Mouse (Mus musculus) forebrain, postnatal 0 days (tissue): ENCODE results near the gene Agap2. TPM values are rescaled to one million over a fixed set of nuclear protein-coding genes. Genes with fewer than 3 reads are reported as not detected.

Source experiments
- ATAC-seq: fragments of 200-750 bp; cut with Nextera tagmentation; 2 replicates; pipeline ENCODE4 v1.8.0; 2017; ENCODE audit warnings: mild to moderate bottlenecking, moderate library complexity
- DNase-seq: peaks from one replicate; pipeline ENCODE4 v3.0.0-alpha.2; 2015
- H3K27ac ChIP-seq: fragments of 300-500 bp; sonication (generic); 2 replicates; pipeline ENCODE4 v1.5.1; 2014; ENCODE audit warnings: low read depth, mild to moderate bottlenecking, antibody characterized with exemption, low read length, moderate library complexity, mixed read lengths
- H3K27me3 ChIP-seq: fragments of 300-500 bp; sonication (generic); 2 replicates; pipeline ENCODE4 v1.6.1; 2014; ENCODE audit warnings: mild to moderate bottlenecking, low read length, mixed read lengths; ENCODE audit not compliant: insufficient read depth
- H3K36me3 ChIP-seq: fragments of 300-500 bp; sonication (generic); 2 replicates; pipeline ENCODE4 v1.6.1; 2014; ENCODE audit warnings: mild to moderate bottlenecking, moderate library complexity; ENCODE audit not compliant: insufficient read depth
- H3K4me1 ChIP-seq: fragments of 300-500 bp; sonication (generic); 2 replicates; pipeline ENCODE4 v1.6.1; 2014; ENCODE audit warnings: antibody characterized with exemption; ENCODE audit not compliant: insufficient read depth
- H3K4me2 ChIP-seq: fragments of 300-500 bp; sonication (generic); 2 replicates; pipeline ENCODE4 v1.6.1; 2014; ENCODE audit warnings: low read depth, mild to moderate bottlenecking, moderate library complexity
- H3K4me3 ChIP-seq: fragments of 300-500 bp; sonication (generic); 2 replicates; pipeline ENCODE4 v1.5.1; 2014; ENCODE audit warnings: low read depth, low read length, mixed read lengths
- H3K9ac ChIP-seq: fragments of 300-500 bp; sonication (generic); 2 replicates; pipeline ENCODE4 v1.6.1; 2014; ENCODE audit warnings: mild to moderate bottlenecking
- H3K9me3 ChIP-seq: fragments of 300-500 bp; sonication (generic); 2 replicates; pipeline ENCODE4 v1.6.1; 2016; ENCODE audit warnings: low read length
- CTCF ChIP-seq: sonication (generic); IDR thresholded peaks from 2 replicates; pipeline ENCODE4 v1.5.1; 2016; ENCODE audit warnings: antibody characterized with exemption, control low read depth, low read depth
- WGBS: fragments of 180-500 bp; shearing (Covaris S2); extraction: QIAGEN DNeasy Blood & Tissue Kit; methylation state at CpG from one replicate; pipeline ENCODE4 v1.1.7; 2014; 5-methylcytosine and 5-hydroxymethylcytosine counted together
- polyA plus RNA-seq: library from polyadenylated mRNA; unstranded; fragments of >200 nt; fragmentation: Nextera tagmentation; extraction: Ambion mirVana; gene quantifications from 2 replicates; pipeline ENCODE4 v1.2.1, GENCODE M21; 2015
- total RNA-seq: library from RNA; depleted of rRNA; stranded (reverse); fragments of >200 nt; gene quantifications from 2 replicates; pipeline ENCODE4 v1.2.3, GENCODE M21; 2014

Agap2 gene
- total and polyA plus RNA-seq, 2 experiments from 2014 or later = 4.6 to 258 TPM

DNA sequence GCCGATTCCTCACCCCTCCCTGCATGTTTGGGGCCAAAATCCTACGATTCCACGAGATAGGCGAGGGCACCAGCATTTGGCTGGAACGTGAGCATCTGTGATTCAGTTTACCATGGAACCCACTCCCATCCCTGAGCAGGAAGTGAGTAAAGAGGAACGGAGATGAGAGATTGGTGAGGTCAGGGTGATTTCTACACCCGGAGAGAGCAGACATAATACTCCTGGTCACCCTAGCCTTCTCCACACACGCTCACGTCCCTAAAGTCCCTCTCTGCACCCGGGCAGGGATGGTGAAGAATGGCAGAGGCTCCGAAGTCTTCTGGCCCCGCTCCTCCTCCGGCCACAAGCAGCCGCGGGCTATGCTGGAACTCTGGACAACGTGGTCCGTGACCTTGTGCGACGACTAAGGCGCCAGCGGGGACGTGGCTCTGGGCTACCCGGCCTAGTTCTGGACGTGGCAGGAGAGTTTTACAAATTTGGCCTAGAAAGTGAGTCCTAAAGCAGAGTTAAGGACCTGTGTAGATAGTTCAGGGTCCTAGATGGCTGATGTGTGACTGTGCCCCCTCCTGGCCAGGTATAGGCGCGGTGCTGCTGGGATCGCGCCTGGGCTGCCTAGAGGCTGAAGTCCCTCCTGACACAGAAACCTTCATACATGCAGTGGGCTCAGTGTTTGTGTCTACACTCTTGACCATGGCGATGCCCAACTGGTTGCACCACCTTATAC lies 25.5 kb upstream of the Agap2 start:
- H3K27ac ChIP-seq = no peak overlapping the region
- ATAC-seq (no peak), DNase-seq (no peak)
- WGBS = 3% methylated on average over 29 of the region's 29 CpGs
- no peak overlapping the region for H3K9ac ChIP-seq
- H3K4me2 ChIP-seq = no peak overlapping the region
- no peaks in the 10 kb centered on the region for H3K9me3 ChIP-seq
- no peaks in the 10 kb centered on the region for H3K4me1 ChIP-seq
- H3K27me3 ChIP-seq = peaks cover 32% of the 10 kb centered on the region
- TF ChIP-seq CTCF = peak; percentile 12; the same call in 1 of the 2 replicates
- H3K4me3 ChIP-seq = no peak overlapping the region
- H3K36me3 ChIP-seq = peaks cover 15% of the 10 kb centered on the region; the same call in 1 of the 2 replicates

DNA sequence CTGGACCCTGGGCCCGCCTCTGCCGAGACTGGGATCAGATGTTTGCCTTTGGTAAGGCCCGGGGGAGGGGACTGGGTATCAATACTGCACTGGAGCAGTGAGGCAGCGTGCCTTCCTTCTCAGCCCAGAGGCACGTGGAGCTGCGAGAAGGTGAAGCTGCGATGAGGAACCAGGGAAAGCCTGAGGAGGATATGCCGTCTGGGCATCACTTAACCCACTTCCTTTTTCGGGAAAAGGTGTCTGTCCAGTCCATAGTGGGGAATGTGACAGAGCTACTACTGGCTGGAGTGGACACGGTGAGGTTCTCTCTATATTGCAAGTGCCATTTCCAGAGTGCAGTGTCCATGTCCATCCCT lies 25.0 kb upstream of the Agap2 start:
- WGBS = 17% methylated on average over 10 of the region's 10 CpGs
- no peak overlapping the region for H3K4me3 ChIP-seq
- no peak overlapping the region for H3K27ac ChIP-seq
- TF ChIP-seq CTCF = no peak
- ATAC-seq = no peak
- H3K9ac ChIP-seq = no peak overlapping the region
- H3K36me3 ChIP-seq = peaks cover 18% of the 10 kb centered on the region
- no peaks in the 10 kb centered on the region for H3K4me1 ChIP-seq
- DNase-seq = no peak
- H3K9me3 ChIP-seq = no peaks in the 10 kb centered on the region
- no peak overlapping the region for H3K4me2 ChIP-seq
- H3K27me3 ChIP-seq = peaks cover 32% of the 10 kb centered on the region

DNA sequence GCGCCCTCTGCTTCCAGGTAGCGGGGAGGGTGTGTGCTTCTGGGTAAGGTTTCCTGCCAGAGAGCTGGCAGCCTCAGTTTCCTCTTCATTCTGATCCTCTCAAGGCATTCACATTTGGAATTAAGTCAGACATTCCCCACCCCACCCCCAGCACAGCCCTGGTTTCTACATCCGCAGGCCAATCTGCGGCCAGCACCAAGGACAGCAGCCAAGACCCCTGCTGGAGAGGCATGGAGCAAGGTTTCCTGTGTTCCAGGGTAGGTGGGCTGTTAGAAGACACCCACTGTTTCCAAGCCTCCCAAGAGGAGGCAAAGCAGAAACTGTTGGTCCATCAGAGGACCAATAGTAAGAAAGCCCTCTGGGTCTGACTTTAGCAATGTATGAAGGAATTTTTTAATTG lies 20.4 kb upstream of the Agap2 start:
- ATAC-seq = no peak
- H3K4me3 ChIP-seq = no peak overlapping the region
- H3K9me3 ChIP-seq = no peaks in the 10 kb centered on the region
- H3K4me2 ChIP-seq = no peak overlapping the region
- no peak overlapping the region for H3K9ac ChIP-seq
- 0 out of 2 replicates have a peak, but pooled peaks cover 7% of the 10 kb centered on the region for H3K4me1 ChIP-seq
- H3K27me3 ChIP-seq = peaks cover 13% of the 10 kb centered on the region
- no peak overlapping the region for H3K27ac ChIP-seq
- peaks cover 46% of the 10 kb centered on the region for H3K36me3 ChIP-seq
- WGBS = 75% methylated on average over 4 of the region's 4 CpGs
- no peak for DNase-seq
- TF ChIP-seq CTCF = no peak

DNA sequence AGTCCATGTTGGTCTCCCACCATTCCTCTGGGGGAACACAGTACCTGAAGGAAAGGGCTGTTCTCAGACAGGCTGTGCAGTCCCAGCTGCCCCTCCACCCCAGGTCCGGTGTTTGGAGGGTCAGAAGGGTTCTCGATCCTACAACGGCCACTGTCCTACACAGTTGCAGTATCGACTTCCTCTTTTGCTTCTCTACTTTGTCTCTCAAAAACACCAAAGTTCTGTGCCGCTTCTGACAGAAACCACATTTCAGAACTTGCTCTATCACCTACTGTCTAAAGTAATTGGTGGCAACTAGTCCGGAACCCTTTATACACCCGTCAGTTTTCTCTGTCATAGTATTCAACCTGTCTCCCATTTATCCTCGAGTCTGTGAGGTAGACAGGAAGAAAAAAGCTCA lies 19.7 kb upstream of the Agap2 start:
- Histone ChIP-seq H3K4me2 (no peak overlapping the region), H3K4me1 (0 out of 2 replicates have a peak, but pooled peaks cover 7% of the 10 kb centered on the region), H3K27ac (no peak overlapping the region), H3K9me3 (no peaks in the 10 kb centered on the region), H3K9ac (no peak overlapping the region), H3K27me3 (peaks cover 5% of the 10 kb centered on the region), H3K4me3 (no peak overlapping the region), H3K36me3 (peaks cover 46% of the 10 kb centered on the region)
- WGBS = 93% methylated on average over 8 of the region's 8 CpGs
- DNase-seq = no peak
- no peak for TF ChIP-seq CTCF
- no peak for ATAC-seq

DNA sequence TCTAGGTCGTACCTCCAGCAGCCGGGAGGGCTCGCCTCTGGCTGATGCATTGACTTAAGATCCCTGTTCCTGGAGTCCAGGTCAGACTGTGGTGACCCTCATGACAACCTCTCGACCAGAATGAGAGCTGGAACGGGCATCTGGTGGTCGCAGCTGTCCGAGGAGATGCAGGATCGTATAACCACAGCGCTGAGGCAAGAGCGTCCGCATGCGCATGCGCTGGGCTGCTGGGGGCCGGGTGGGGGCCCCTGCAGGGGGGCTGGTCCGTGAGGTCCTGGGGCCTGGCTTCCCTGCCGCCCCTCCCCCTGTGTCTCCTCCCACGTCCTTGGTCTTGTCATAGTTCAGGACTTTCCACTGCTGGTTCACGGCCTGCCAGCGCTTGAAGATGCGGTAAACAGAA lies 18.6 kb upstream of the Agap2 start:
- 90% methylated on average over 20 of the region's 20 CpGs for WGBS
- no peak for DNase-seq
- no peaks in the 10 kb centered on the region for H3K27me3 ChIP-seq
- no peak for TF ChIP-seq CTCF
- H3K27ac ChIP-seq = no peak overlapping the region
- H3K4me1 ChIP-seq = 0 out of 2 replicates have a peak, but pooled peaks cover 7% of the 10 kb centered on the region
- peaks cover 46% of the 10 kb centered on the region for H3K36me3 ChIP-seq
- no peak overlapping the region for H3K9ac ChIP-seq
- H3K4me2 ChIP-seq = no peak overlapping the region
- H3K4me3 ChIP-seq = no peak overlapping the region
- no peaks in the 10 kb centered on the region for H3K9me3 ChIP-seq
- no peak for ATAC-seq

DNA sequence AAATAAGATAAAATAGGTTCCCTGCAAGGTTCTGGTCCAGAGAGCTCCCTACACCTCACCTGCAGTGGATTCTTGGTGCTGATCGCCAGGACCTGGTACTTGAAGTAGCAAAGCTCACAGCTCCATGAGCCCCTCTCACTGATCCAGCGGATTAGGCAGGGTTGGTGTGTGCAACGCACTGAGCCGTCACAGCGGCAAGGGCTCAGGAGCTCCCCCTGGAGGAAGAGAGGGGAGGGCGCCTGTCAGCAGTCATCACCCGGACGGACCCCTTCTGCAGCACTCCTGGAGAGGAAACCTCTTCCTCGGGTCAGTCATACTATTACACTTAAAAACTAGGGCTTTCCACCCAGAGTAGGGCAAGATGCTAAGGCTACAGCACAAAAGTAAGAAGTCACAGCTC lies 16.9 kb upstream of the Agap2 start:
- WGBS = 3% methylated on average over 9 of the region's 9 CpGs
- peak overlapping the region; percentile 88 for H3K4me3 ChIP-seq
- H3K9ac ChIP-seq = peak overlapping the region; percentile 96; the same call in 1 of the 2 replicates
- no peaks in the 10 kb centered on the region for H3K27me3 ChIP-seq
- no peaks in the 10 kb centered on the region for H3K9me3 ChIP-seq
- H3K4me1 ChIP-seq = peaks cover 14% of the 10 kb centered on the region
- H3K27ac ChIP-seq = no peak overlapping the region
- peak overlapping the region; percentile 88 for H3K4me2 ChIP-seq
- peak; percentile 80 for DNase-seq
- peaks cover 43% of the 10 kb centered on the region for H3K36me3 ChIP-seq
- ATAC-seq = peak; percentile 26
- peak; percentile 92 for TF ChIP-seq CTCF

DNA sequence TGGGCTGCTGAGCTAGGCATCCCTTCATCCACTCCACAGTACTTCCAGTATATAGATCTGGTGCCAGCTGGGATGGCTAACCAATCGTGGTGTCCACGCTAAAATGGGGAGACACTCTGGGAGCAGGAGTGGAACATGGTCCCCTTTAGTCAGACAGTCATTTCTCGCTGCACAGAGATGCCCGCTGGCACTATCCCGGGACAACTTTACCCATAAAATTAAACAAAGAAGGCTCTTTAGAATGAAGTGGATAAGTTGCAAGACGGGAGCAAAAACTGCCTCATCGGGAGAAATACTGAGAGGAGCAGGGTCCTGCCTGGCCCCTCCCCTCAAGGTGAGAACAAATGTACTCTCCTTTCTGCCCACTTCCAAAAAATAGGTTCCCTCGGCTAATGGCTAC lies 16.4 kb upstream of the Agap2 start:
- Histone ChIP-seq H3K36me3 (peaks cover 42% of the 10 kb centered on the region), H3K9ac (peak overlapping the region; percentile 96), H3K4me1 (peaks cover 14% of the 10 kb centered on the region), H3K9me3 (no peaks in the 10 kb centered on the region), H3K27me3 (no peaks in the 10 kb centered on the region), H3K27ac (peak overlapping the region; percentile 96; the same call in 1 of the 2 replicates), H3K4me2 (peak overlapping the region; percentile 88), H3K4me3 (peak overlapping the region; percentile 88)
- 3% methylated on average over 8 of the region's 8 CpGs for WGBS
- ATAC-seq (no peak), DNase-seq (no peak)
- no peak for TF ChIP-seq CTCF
